Mouse (Mus musculus) bone marrow macrophage, adult 2 months (primary cell): ENCODE measurements at regions not wholly inside any gene's neighbourhood (a gene's known extent, or its start where the extent isn't known, plus 50 kb on each side); places are given as distances from the start of the nearest gene placed in this dataset.

Source experiments
- CTCF ChIP-seq: IDR thresholded peaks from 2 replicates; pipeline ENCODE4 v1.5.1; 2012; ENCODE audit warnings: low read depth, mild to moderate bottlenecking, low read length, moderate library complexity
- POLR2A ChIP-seq: IDR thresholded peaks from 2 replicates; pipeline ENCODE4 v1.6.1; 2012; ENCODE audit warnings: mild to moderate bottlenecking, low read depth, low read length, borderline replicate concordance

DNA sequence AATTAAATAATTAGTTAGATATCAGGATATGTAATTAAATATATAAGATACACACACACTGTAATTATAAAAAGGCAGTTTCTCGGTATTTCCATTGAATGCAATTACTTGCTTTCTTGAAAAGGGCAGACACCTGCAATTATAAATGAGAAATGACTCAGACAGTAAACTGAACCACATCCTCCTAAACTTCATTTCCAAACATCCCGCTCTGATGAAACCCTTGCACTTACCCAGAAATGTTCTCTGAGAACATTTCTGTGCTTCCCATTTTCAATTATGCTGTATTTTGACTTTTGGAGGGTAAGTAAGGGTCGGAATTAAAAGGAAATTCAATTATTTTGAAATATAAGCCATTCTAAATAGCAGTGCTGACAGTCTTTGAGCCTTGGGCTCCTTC is 204.7 kb downstream of the Meis1 start:
- no peak for TF ChIP-seq CTCF
- no peak for TF ChIP-seq POLR2A
